Mouse (Mus musculus) cerebellum, adult 2 months (tissue): ENCODE measurements around the gene Ccdc88c.

Source experiments
- CTCF ChIP-seq: fragments of 200-500 bp; IDR thresholded peaks from 2 replicates; pipeline ENCODE4 v1.5.1; 2011; ENCODE audit warnings: low read depth, mild to moderate bottlenecking, control low read depth, low read length, moderate library complexity, borderline replicate concordance; ENCODE audit not compliant: insufficient read depth
- POLR2A ChIP-seq: fragments of 200-500 bp; IDR thresholded peaks from 2 replicates; pipeline ENCODE4 v1.6.1; 2011; ENCODE audit warnings: low read length, control low read depth, borderline replicate concordance; ENCODE audit not compliant: insufficient read depth

- no peak for TF ChIP-seq POLR2A
- TF ChIP-seq CTCF = no peak
These were observed 37.5 kb upstream of the Ccdc88c start for GRCm38 (mm10) chr12:101066329-101066728.
